Mouse (Mus musculus): ENCODE data around the gene Pqlc2. TPM values are rescaled to one million over a fixed set of nuclear protein-coding genes. Genes with fewer than 3 reads are reported as not detected.

The Pqlc2 gene
- total RNA-seq, 2 experiments from 2014 or later = 11.0 to 11.9 TPM

Small RNAs within 50 kb of the gene (microRNA-seq; reads per million reads assigned to microRNA genes)
- gene Gm24245 (0 to 0.20 reads per million in 2 experiments), gene Gm25732 (0.39 to 0.45 reads per million in 2 experiments)

Other genes starting within 250 kb of the Pqlc2 start
- gene Htr6, start 235.1 kb downstream of the Pqlc2 start, total RNA-seq (2021) = 1 to 10 TPM; 5.4 to 6.5 TPM
- 10 to 100 TPM; 64.4 to 83.9 TPM for gene Nbl1, start 217.7 kb downstream of the Pqlc2 start, total RNA-seq (2021)
- 100 to 1,000 TPM; 206 to 208 TPM for gene Minos1, start 179.6 kb downstream of the Pqlc2 start, total RNA-seq (2021)
- gene Capzb, start 117.8 kb downstream of the Pqlc2 start, total RNA-seq (2021) = 100 to 1,000 TPM; 343 to 381 TPM
- 10 to 100 TPM; 30.0 to 31.7 TPM for gene Akr7a5, start within 50 bp of the Pqlc2 start, total RNA-seq (2021)
- 10 to 100 TPM; 49.9 to 59.2 TPM for gene Mrto4, start 41.9 kb upstream of the Pqlc2 start, total RNA-seq (2021)
- 10 to 100 TPM; 74.3 to 85.0 TPM for gene Emc1, start 41.9 kb upstream of the Pqlc2 start, total RNA-seq (2021)
- gene Ubr4, start 41.9 kb upstream of the Pqlc2 start, total RNA-seq (2021) = 100 to 1,000 TPM; 146 to 147 TPM
- gene Iffo2, start 219.8 kb upstream of the Pqlc2 start, total RNA-seq (2021) = 10 to 100 TPM; 20.3 to 21.5 TPM